In the genomic region with DNA sequence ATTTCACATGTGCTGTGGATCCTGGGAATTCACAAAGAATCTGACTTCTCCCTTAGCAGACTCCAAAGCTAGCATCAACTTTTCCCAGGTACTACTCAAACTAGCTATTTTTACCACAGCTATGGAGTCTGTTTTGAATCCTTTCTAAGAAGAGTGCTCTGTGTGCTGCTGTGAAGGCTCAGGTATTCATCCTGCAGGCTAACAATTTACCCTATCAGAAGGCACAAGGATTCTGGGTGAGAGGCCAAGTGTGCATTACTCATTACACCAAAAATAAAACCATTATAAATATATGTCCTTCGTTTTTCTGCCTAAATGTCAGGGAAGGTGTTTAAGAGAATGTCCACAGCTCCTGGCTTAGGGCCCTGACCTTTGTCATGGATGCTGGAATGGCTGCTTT, we compare ENCODE assay signal across 26 mouse cellular contexts.
"Had no signal": no experiment of that assay in that cellular context is flagged by ENCODE, and none has a peak within 500 bp of the region (broad histone marks: within the 10 kb centered on the region; RNA-seq: fewer than 3 reads in every experiment).

No protein-coding gene starts in this region.

- ATAC-seq: forebrain, embryonic 16.5 days; hindbrain, embryonic 16.5 days; inflammation-experienced regulatory T-cells, adult 6 months; intestine, embryonic 15.5 days; intestine, postnatal 0 days; liver, postnatal 0 days had no signal

- H3K9ac ChIP-seq: hindbrain, embryonic 12.5 days; hindbrain, embryonic 14.5 days; intestine, embryonic 15.5 days; limb, embryonic 12.5 days; liver, embryonic 13.5 days; liver, embryonic 15.5 days; liver, postnatal 0 days had no signal

- DNase-seq: gastrocnemius, adult 2 months; gastrocnemius, postnatal 10 days; gastrocnemius, postnatal 25 days; kidney, adult 18-20 months; kidney, adult 8-10 months; kidney, postnatal 10 days; kidney, postnatal 25 days; kidney, postnatal 4 days; liver; liver, embryonic 13.5 days; liver, postnatal 0 days; lung, adult 2 months had no signal

- H3K36me3 ChIP-seq: hindbrain, embryonic 10.5 days; hindbrain, embryonic 12.5 days; intestine, embryonic 15.5 days; limb, embryonic 10.5 days; limb, embryonic 12.5 days; liver, embryonic 13.5 days; liver, embryonic 15.5 days had no signal

- H3K4me2 ChIP-seq: hindbrain, embryonic 12.5 days; hindbrain, embryonic 14.5 days; intestine, embryonic 15.5 days; limb, embryonic 12.5 days; liver, embryonic 11.5 days; liver, embryonic 13.5 days; liver, embryonic 15.5 days had no signal

- H3K4me3 ChIP-seq: gastrocnemius, adult 2 months; hindbrain, embryonic 10.5 days; hindbrain, embryonic 12.5 days; intestine, embryonic 15.5 days; layer of hippocampus, adult 2 months; left cerebral cortex, adult 2 months; limb, embryonic 10.5 days; limb, embryonic 12.5 days; liver, embryonic 13.5 days; liver, embryonic 15.5 days had no signal

- H3K27me3 ChIP-seq: hindbrain, embryonic 12.5 days; intestine, embryonic 15.5 days; limb, embryonic 12.5 days; liver, embryonic 13.5 days; liver, embryonic 15.5 days had no signal

- H3K9me3 ChIP-seq: hindbrain, embryonic 10.5 days; hindbrain, embryonic 12.5 days; intestine, embryonic 15.5 days; limb, embryonic 10.5 days; limb, embryonic 12.5 days; liver, embryonic 13.5 days; liver, embryonic 15.5 days had no signal

- H3K27ac ChIP-seq: gastrocnemius, adult 2 months; hindbrain, embryonic 10.5 days; hindbrain, embryonic 12.5 days; hindbrain, embryonic 14.5 days; intestine, embryonic 15.5 days; layer of hippocampus, adult 2 months; left cerebral cortex, adult 2 months; limb, embryonic 10.5 days; limb, embryonic 12.5 days; liver, embryonic 13.5 days; liver, embryonic 15.5 days had no signal

- H3K4me1 ChIP-seq: hindbrain, embryonic 10.5 days; hindbrain, embryonic 12.5 days; intestine, embryonic 15.5 days; limb, embryonic 10.5 days; limb, embryonic 12.5 days; liver, embryonic 13.5 days; liver, embryonic 15.5 days had no signal
